ENCODE assay signal across 13 mouse cellular contexts in the genomic region with DNA sequence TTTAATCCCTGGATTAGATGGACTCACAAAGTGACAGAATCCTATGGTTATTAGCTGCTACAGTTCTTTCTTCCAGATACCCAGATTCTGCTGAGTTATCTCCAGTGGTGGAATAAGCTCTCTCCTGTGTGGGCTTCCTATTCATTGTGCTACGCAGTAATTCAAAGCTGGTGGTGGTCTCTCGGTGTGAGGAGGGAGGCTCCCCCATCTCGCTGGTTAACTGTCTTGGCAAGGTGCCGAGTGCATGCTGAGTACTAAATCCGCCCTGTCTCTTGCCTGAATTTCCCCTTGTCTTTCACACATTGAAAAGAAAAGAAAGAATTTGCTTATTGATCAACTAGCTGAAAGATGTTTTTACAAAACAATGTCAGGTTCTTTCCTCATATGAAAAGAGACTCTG.
DNase-seq lines count a peak whose midpoint lies in the region; ATAC-seq lines count a peak whose summit lies in the region.
"Had no signal": no experiment of that assay in that cellular context is flagged by ENCODE, and none has a peak within 500 bp of the region (broad histone marks: within the 10 kb centered on the region; RNA-seq: fewer than 3 reads in every experiment).

No protein-coding gene starts in this region.

- no peaks in the 10 kb centered on the region for H3K9me3 ChIP-seq in forebrain, embryonic 12.5 days
- no peaks in the 10 kb centered on the region for H3K9me3 ChIP-seq in forebrain, embryonic 15.5 days
- H3K9me3 ChIP-seq in midbrain, embryonic 13.5 days: no peaks in the 10 kb centered on the region
- no peaks in the 10 kb centered on the region for H3K9me3 ChIP-seq in midbrain, embryonic 16.5 days (replicated peaks; ENCODE audit: control insufficient read depth, low read length, poor library complexity, severe bottlenecking)
- H3K9me3 ChIP-seq in forebrain, embryonic 13.5 days (replicated peaks): no peaks in the 10 kb centered on the region
- no peaks in the 10 kb centered on the region for H3K9me3 ChIP-seq in midbrain, embryonic 15.5 days
- H3K9me3 ChIP-seq: liver, embryonic 15.5 days had no signal

- peak; percentile 45; the same call in 1 of the 2 replicates for ATAC-seq in forebrain, embryonic 12.5 days (ENCODE audit: low FRiP score)
- no peak for ATAC-seq in forebrain, embryonic 15.5 days (replicated peaks)
- peak; percentile 46; the same call in 1 of the 2 replicates for ATAC-seq in midbrain, embryonic 13.5 days
- no peak; the same call in 1 of the 2 replicates for ATAC-seq in midbrain, embryonic 16.5 days
- ATAC-seq in forebrain, embryonic 13.5 days: peak; percentile 28; the same call in 1 of the 2 replicates
- 0 out of 2 replicates have a peak, but pooled peaks have one; percentile 25 for ATAC-seq in midbrain, embryonic 15.5 days (replicated peaks)

- no peak overlapping the region for H3K4me2 ChIP-seq in forebrain, embryonic 12.5 days
- no peak overlapping the region for H3K4me2 ChIP-seq in forebrain, embryonic 15.5 days (replicated peaks)
- no peak overlapping the region for H3K4me2 ChIP-seq in midbrain, embryonic 13.5 days (replicated peaks)
- H3K4me2 ChIP-seq in midbrain, embryonic 16.5 days (ENCODE audit: low read length): no peak overlapping the region
- H3K4me2 ChIP-seq in forebrain, embryonic 13.5 days: no peak overlapping the region
- H3K4me2 ChIP-seq in midbrain, embryonic 15.5 days: no peak overlapping the region
- H3K4me2 ChIP-seq: liver, embryonic 15.5 days had no signal

- H3K4me1 ChIP-seq in forebrain, embryonic 12.5 days: peaks cover 49% of the 10 kb centered on the region
- H3K4me1 ChIP-seq in forebrain, embryonic 15.5 days: peaks cover 45% of the 10 kb centered on the region
- peaks cover 33% of the 10 kb centered on the region for H3K4me1 ChIP-seq in midbrain, embryonic 13.5 days (replicated peaks)
- peaks cover 13% of the 10 kb centered on the region for H3K4me1 ChIP-seq in midbrain, embryonic 16.5 days (ENCODE audit: control insufficient read depth, insufficient read depth, low read length)
- H3K4me1 ChIP-seq in forebrain, embryonic 13.5 days: peaks cover 53% of the 10 kb centered on the region
- peaks cover 18% of the 10 kb centered on the region for H3K4me1 ChIP-seq in midbrain, embryonic 15.5 days
- H3K4me1 ChIP-seq: liver, embryonic 15.5 days had no signal

- H3K27me3 ChIP-seq in forebrain, embryonic 12.5 days: peaks cover 20% of the 10 kb centered on the region; the same call in 1 of the 2 replicates
- H3K27me3 ChIP-seq in forebrain, embryonic 15.5 days: no peaks in the 10 kb centered on the region; the same call in 1 of the 2 replicates
- H3K27me3 ChIP-seq in midbrain, embryonic 13.5 days: peaks cover 8% of the 10 kb centered on the region; the same call in 1 of the 2 replicates
- no peaks in the 10 kb centered on the region for H3K27me3 ChIP-seq in midbrain, embryonic 16.5 days (ENCODE audit: control insufficient read depth, insufficient read depth, low read depth, low read length)
- H3K27me3 ChIP-seq in forebrain, embryonic 13.5 days: peaks cover 10% of the 10 kb centered on the region
- no peaks in the 10 kb centered on the region for H3K27me3 ChIP-seq in midbrain, embryonic 15.5 days (replicated peaks)

- no peak overlapping the region for H3K9ac ChIP-seq in forebrain, embryonic 12.5 days
- H3K9ac ChIP-seq in forebrain, embryonic 15.5 days (replicated peaks): no peak overlapping the region
- H3K9ac ChIP-seq in midbrain, embryonic 13.5 days (replicated peaks): no peak overlapping the region
- H3K9ac ChIP-seq in midbrain, embryonic 16.5 days (ENCODE audit: low read depth, low read length): no peak overlapping the region
- no peak overlapping the region for H3K9ac ChIP-seq in forebrain, embryonic 13.5 days
- H3K9ac ChIP-seq in midbrain, embryonic 15.5 days: no peak overlapping the region
- H3K9ac ChIP-seq: liver, embryonic 15.5 days had no signal

- no peak overlapping the region for H3K4me3 ChIP-seq in forebrain, embryonic 12.5 days (replicated peaks)
- no peak overlapping the region for H3K4me3 ChIP-seq in forebrain, embryonic 15.5 days
- H3K4me3 ChIP-seq in midbrain, embryonic 13.5 days (replicated peaks): no peak overlapping the region
- H3K4me3 ChIP-seq in midbrain, embryonic 16.5 days (ENCODE audit: low read depth, low read length): no peak overlapping the region
- no peak overlapping the region for H3K4me3 ChIP-seq in forebrain, embryonic 13.5 days
- H3K4me3 ChIP-seq in midbrain, embryonic 15.5 days: no peak overlapping the region
- H3K4me3 ChIP-seq: erythroblast, embryonic 14.5 days; gastrocnemius, adult 2 months; heart, adult 2 months; liver, embryonic 15.5 days had no signal

- no peak for DNase-seq in urinary bladder, postnatal 14 days (ENCODE audit: low spot score)
- no peak for DNase-seq in frontal cortex, adult 2 months (ENCODE audit: extremely low spot score in 1 of 2, low spot score in 1 of 2)
- DNase-seq: cerebellum, adult 11-12 months; gastrocnemius, adult 2 months; heart, adult 2 months had no signal

- H3K27ac ChIP-seq in forebrain, embryonic 12.5 days: no peak overlapping the region
- no peak overlapping the region for H3K27ac ChIP-seq in forebrain, embryonic 15.5 days (replicated peaks)
- H3K27ac ChIP-seq in midbrain, embryonic 13.5 days: no peak overlapping the region
- no peak overlapping the region for H3K27ac ChIP-seq in midbrain, embryonic 16.5 days (ENCODE audit: low read length)
- no peak overlapping the region for H3K27ac ChIP-seq in forebrain, embryonic 13.5 days
- no peak overlapping the region for H3K27ac ChIP-seq in midbrain, embryonic 15.5 days
- H3K27ac ChIP-seq: gastrocnemius, adult 2 months; heart, adult 2 months; liver, embryonic 15.5 days had no signal

- WGBS in forebrain, embryonic 12.5 days: 2% methylated on average over 5 of the region's 5 CpGs
- WGBS in forebrain, embryonic 15.5 days: 2% methylated on average over 5 of the region's 5 CpGs
- 3% methylated on average over 5 of the region's 5 CpGs for WGBS in midbrain, embryonic 13.5 days
- WGBS in midbrain, embryonic 16.5 days: 13% methylated on average over 5 of the region's 5 CpGs
- 2% methylated on average over 5 of the region's 5 CpGs for WGBS in forebrain, embryonic 13.5 days
- 9% methylated on average over 5 of the region's 5 CpGs for WGBS in midbrain, embryonic 15.5 days

- no peaks in the 10 kb centered on the region for H3K36me3 ChIP-seq in forebrain, embryonic 12.5 days (replicated peaks)
- no peaks in the 10 kb centered on the region for H3K36me3 ChIP-seq in forebrain, embryonic 15.5 days
- H3K36me3 ChIP-seq in midbrain, embryonic 13.5 days: no peaks in the 10 kb centered on the region
- no peaks in the 10 kb centered on the region for H3K36me3 ChIP-seq in midbrain, embryonic 16.5 days (ENCODE audit: control insufficient read depth, insufficient read depth, low read length)
- no peaks in the 10 kb centered on the region for H3K36me3 ChIP-seq in forebrain, embryonic 13.5 days (ENCODE audit: poor library complexity, severe bottlenecking)
- H3K36me3 ChIP-seq in midbrain, embryonic 15.5 days (replicated peaks): no peaks in the 10 kb centered on the region
- H3K36me3 ChIP-seq: liver, embryonic 15.5 days had no signal

Comparison
In these comparisons a context has a peak if more than half of its experiments do, and no peak if none do; other contexts are left out.
1. ATAC-seq: peak in forebrain, embryonic 12.5 days (single experiment), midbrain, embryonic 13.5 days (single experiment), forebrain, embryonic 13.5 days (single experiment) and midbrain, embryonic 15.5 days (single experiment); none in forebrain, embryonic 15.5 days (single experiment) and midbrain, embryonic 16.5 days (single experiment).